Mouse (Mus musculus): ENCODE data around the gene Phlda3.

DNA sequence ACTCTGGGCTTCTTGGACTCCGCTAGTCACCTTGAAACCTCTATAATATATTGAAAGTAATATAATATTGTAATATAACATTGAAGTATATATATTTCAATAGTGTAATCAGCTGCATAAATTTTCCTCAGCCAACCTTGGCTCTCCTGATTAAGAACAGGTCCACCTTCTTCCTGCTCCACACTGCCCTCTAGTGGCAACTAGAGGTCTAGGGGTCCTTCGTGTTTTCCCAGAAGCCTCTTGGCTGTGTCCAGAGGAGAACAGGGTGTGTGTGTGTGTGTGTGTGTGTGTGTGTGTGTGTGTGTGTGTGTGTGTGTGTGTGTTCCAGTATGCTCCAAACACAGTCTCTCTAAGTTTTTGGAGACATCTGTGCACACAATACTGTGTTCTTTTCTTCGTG, 21.9 kb downstream of the Phlda3 start:
- TF ChIP-seq CTCF (IDR thresholded peaks at IDR 0.05): peak; percentile 86
- no peak for TF ChIP-seq EP300 (IDR thresholded peaks at IDR 0.05)
